Mouse (Mus musculus) left cerebral cortex, postnatal 25 days (tissue): Measurements from ENCODE around the gene P3h3. TPM values are rescaled to one million over a fixed set of nuclear protein-coding genes. Genes with fewer than 3 reads are reported as not detected.
"Not testable (repeated sequence)": the region's sequence is repeated elsewhere in the genome, so short reads cannot be mapped to it uniquely, and the experiment has no call there.

Source experiments
- DNase-seq, 2 experiments: peaks; one replicate each; pipeline ENCODE4 v3.0.0; 2022; ENCODE audit warnings: low spot score in 2 of 2, mixed read lengths in 1 of 2
- intact Hi-C: fragments of 180-260 bp; cut with DNase I; formaldehyde crosslinking; loops from one replicate; pipeline ENCODE4 v1.15.1; 2025
- total RNA-seq, 2 experiments: library from RNA; stranded (reverse); gene quantifications; 2 replicates each; pipeline ENCODE4 v1.2.3; 2021

Gene P3h3
- total RNA-seq, 2 experiments from 2014 or later, result 21.9 to 25.7 TPM

DNA sequence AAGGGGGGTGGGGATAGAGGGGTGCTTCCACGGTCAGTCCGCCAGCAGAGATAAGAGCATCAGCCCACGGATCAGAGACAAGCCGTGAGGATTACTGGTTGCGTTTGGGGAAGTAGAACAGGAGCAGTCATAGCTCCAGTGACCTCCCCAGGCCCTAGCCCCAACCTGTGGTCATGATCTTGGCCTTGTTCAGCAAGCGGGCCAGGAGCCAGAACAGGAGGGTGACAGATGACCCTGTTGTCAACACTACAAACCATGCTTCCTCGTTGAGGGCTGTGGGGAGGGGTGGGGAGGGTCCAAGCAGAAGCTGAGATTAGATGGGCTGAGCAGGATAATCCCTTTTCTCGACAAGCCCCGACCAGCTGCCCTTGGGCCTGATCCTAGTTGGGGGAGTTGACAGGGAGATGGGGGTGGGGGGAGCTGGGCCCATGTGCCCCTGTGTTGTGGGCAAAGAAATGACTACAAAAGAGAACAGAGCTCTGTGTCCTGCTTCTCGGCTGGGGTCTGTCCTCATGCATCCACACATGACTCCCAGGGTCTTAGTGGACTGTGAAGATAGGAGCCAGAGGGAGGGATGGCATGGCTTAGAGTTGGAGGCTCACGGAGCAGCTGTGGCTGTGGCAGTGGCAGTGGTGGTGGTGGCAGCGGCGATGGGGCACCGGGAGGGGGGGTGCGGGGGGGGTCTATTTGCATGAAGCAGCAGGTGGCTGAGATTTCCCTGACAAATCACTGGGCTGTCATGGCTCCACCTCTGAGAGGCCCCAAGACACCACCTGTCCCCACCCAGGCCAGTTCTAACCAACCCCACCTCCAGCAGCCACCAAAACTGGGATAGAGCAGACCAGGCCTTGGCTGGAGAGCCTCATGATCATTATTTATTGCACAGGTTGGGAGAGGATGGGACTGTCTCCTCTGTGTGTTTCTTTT is 17.0 kb downstream of the P3h3 start, which contains the start of gene Gnb3:
Gnb3 (minus strand) TSS at position 35 of the 927 bp plus-strand sequence.
- intact Hi-C loops, result no loop called here

GRCm38 (mm10) chr6:124839805-124840204 is 17.7 kb downstream of the P3h3 start:
- DNase-seq, result no peak
- intact Hi-C loops, result no loop called here

More for the DNA sequence above, 17.0 kb downstream of the P3h3 start, which contains the start of gene Gnb3:
- DNase-seq, result no peak

- intact Hi-C loops, result no loop called here
- no peak for DNase-seq
Measured at GRCm38 (mm10) chr6:124836411-124836810, 21.1 kb downstream of the P3h3 start.

- intact Hi-C loops, result no loop called here
- no peak for DNase-seq
Measured at GRCm38 (mm10) chr6:124835531-124835930, 22.0 kb downstream of the P3h3 start.

DNA sequence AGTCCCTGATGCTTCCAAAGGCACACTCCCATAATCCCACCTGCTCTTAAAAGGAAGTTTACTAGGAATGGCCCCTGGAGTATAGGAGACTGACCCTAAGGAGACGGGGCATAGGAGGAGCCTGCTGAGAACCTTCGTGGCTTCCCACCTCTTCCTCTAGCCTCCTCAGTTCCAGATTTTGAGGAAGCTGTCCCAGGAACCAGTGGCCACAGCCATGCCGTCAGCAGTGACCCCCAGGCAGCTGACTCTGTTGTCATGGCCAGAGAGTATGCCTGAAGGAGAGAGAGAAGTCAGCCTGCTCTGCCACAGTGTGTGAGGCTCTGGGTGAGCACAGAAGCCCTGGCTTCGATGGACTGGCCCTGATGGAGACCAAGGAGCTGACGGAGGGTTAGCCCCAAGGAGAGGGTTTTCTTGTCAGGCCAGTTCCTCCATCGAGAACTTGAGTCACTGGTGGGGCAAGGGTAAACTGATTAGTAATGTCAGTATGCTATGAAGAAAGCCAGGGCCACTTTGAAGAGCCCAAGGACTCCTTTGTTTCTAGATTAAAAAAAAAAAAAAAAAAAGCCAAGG is 23.0 kb downstream of the P3h3 start:
- intact Hi-C loops, result no loop called here
- DNase-seq, result no peak

DNA sequence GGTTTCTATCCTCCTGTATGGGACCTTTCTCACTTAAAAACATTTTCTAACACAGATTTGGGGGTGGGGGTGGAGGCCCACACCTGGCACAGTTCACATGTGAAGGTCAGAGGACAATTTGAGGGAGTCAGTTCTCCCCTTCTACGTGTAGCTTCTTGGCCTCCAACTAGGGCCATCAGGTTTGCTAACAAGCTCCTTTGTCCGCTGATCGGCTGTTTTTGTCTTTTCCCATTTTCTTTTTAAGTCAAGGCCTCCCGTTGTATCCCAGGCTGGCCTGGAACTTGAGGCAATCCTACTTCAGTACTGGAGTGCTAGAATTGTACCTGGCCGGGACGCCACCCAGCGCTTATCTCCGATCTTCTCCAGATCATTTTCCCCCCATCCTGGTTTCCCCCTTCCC is 25.9 kb downstream of the P3h3 start:
- intact Hi-C loops, result no loop called here
- no peak for DNase-seq

GRCm38 (mm10) chr6:124831199-124831598 is 26.4 kb downstream of the P3h3 start:
- intact Hi-C loops, DNase-seq: not testable (repeated sequence)

GRCm38 (mm10) chr6:124829799-124830700 is 27.5 kb downstream of the P3h3 start:
- peak; percentile 93 to 98 for DNase-seq
- intact Hi-C loops, result no loop called here

GRCm38 (mm10) chr6:124828868-124829798 is 28.4 kb downstream of the P3h3 start, which contains the start of the genes Usp5 and Cdca3:
Gene Usp5, minus strand, starts transcription at chr6:124829484.
Gene Cdca3, plus strand, starts transcription at chr6:124829547.
- intact Hi-C loops, result no loop called here
- peak; percentile 99 to 100 for DNase-seq

DNA sequence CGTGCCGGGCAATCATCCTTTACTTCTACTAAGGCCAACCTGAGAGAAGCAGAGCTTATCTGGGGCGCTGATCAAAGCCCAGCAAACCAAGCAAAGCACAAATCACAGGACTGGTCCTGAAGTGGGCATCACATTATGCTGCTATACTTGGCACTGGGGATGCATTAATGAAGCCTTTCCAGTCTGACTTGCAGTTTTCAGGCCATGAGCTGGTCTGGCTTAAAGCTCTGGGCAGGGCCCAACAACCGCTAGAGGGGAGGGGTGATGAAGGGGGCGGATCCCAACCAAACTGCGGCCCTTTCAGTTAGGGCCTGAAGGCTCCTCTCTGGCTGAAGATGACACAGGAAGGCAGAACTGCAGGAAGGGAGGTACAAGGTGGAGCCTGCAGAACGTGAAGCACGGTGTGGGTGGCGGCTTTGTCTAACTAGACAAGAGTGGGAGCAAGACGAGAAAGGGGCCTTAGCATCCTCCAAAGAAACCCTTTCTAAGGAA is 29.4 kb downstream of the P3h3 start:
- peak in 1 of 2 experiments; percentile 45 for DNase-seq
- intact Hi-C loops, result no loop called here

GRCm38 (mm10) chr6:124822049-124822448 is 35.5 kb downstream of the P3h3 start:
- intact Hi-C loops, result no loop called here
- DNase-seq, result no peak

DNA sequence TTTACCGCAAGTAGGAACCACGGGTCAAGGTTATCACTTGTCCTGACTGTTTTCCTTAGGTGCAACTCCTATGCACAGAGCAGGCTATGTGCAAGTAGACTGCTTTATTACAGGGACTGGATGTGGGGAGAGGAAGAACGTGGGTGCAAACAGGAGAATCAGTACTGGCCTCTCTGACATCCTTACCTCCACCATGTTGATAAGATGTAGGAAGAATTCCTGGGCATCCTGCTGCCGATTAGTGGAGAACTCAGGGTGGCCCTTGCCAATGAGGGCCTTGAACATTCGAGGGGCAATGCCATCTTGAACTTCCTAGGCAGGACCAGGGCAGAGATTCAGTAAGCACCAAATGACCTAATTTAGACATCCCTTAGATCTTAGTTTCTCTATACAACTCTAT is 36.7 kb downstream of the P3h3 start:
- intact Hi-C loops, result no loop called here
- DNase-seq, result no peak

- peak in 1 of 2 experiments; percentile 69 for DNase-seq
Measured at GRCm38 (mm10) chr6:124817971-124818370, 39.6 kb downstream of the P3h3 start.

GRCm38 (mm10) chr6:124817563-124817962 is 40.0 kb downstream of the P3h3 start:
- intact Hi-C loops, result no loop called here
- DNase-seq, result no peak

More at GRCm38 (mm10) chr6:124817971-124818370, 39.6 kb downstream of the P3h3 start:
- intact Hi-C loops, result no loop called here

DNA sequence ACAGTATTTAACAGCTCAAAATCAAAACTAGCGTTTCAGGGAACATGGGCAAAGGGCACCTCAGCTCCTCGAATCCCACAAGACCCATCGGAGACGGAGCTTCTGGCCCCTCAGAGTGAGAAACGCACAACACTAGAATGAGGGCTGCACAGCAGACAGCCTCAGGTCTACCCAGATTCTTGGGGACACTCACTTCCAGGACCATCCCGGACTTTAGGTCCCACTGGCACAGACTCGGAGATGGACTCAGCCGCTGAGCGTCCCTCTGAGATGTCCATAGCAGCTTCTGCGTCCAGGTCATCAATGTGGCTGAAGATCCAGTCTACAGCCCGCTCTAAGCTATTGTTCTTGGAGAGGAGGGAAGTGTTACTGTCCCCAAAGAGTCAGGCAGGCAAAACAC is 40.4 kb downstream of the P3h3 start:
- no peak for DNase-seq
- intact Hi-C loops, result no loop called here

- intact Hi-C loops, result no loop called here
- no peak for DNase-seq
Measured at GRCm38 (mm10) chr6:124816611-124817010, 40.9 kb downstream of the P3h3 start.

- intact Hi-C loops, result no loop called here
- DNase-seq, result no peak
Measured at GRCm38 (mm10) chr6:124814858-124815774, 42.4 kb downstream of the P3h3 start.
